Mouse (Mus musculus) spleen, adult 2 months (tissue): ENCODE data around the gene Slc25a42.

Experiments used
- CTCF ChIP-seq: fragments of 200-500 bp; IDR thresholded peaks from 2 replicates; pipeline ENCODE4 v1.5.1; 2011; ENCODE audit warnings: mild to moderate bottlenecking, inconsistent platforms; ENCODE audit not compliant: insufficient read depth, insufficient read length, insufficient replicate concordance; ENCODE audit errors: extremely low read depth
- POLR2A ChIP-seq: fragments of 200-500 bp; IDR thresholded peaks from 2 replicates; pipeline ENCODE4 v1.6.1; 2011; ENCODE audit warnings: low read depth, low read length, inconsistent platforms

- no peak for TF ChIP-seq CTCF
- no peak for TF ChIP-seq POLR2A
Observed at GRCm38 (mm10) chr8:70195762-70196161, 16.3 kb downstream of the Slc25a42 start.
